Mouse (Mus musculus): Measurements from ENCODE around the gene Olfr1418.

Gene Olfr1418

DNA sequence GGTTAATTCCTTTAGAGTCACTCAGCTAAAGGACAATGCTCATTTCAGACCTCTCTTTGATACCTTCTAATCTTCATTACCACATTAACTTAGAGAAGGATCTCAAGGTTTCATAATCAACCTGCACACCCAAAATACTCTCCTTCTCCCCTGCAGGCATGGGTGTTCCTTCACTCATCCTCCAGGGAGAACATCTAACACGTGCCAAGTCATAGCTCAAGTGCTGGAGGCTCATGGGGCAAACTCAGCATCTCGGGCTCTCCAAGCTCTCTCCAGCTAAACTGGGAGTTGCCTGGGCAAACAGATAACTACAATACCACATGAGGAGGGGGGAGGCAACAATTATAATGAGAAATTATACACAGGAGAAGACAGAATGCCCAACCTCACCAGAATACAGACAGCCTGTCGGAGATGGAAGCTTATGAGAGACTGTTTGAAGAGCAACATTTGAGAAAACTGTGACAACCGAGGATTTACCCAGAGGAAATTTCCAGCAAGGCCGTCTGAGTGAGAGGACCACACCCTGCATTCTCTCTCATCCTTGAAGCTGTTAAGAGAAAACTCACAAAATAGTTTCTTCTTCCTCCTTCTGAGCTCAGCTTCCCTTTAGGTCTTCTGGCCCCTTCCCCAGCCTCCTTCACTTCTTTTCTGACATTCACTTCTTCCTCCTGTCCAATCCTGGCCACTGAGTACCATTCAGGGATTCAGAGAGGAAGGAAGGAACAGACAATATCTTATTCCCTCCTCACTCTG is 50.7 kb downstream of the Olfr1418 start:
- DNase-seq (ENCODE audit: low spot score), result no peak

DNA sequence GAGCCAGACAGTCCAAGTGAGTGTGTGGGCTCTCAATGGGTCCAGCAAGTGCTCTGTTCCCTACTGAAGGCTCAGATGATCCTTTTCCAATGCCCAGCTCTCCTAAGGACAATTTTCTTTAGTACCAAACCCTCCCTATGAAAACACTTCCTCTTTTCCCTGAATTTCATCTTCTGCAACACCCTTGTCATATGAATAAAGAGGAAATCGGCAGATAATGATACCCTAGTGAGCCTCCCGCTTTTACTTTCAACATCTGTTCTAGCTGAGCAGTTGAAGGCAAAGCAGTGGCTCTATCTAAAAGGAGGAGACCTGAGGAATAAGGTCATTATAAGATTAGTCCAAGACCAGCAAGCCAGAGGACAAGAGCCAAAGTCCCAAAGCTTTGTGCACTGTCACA is 52.4 kb downstream of the Olfr1418 start:
- no peak for DNase-seq (ENCODE audit: low spot score)

DNA sequence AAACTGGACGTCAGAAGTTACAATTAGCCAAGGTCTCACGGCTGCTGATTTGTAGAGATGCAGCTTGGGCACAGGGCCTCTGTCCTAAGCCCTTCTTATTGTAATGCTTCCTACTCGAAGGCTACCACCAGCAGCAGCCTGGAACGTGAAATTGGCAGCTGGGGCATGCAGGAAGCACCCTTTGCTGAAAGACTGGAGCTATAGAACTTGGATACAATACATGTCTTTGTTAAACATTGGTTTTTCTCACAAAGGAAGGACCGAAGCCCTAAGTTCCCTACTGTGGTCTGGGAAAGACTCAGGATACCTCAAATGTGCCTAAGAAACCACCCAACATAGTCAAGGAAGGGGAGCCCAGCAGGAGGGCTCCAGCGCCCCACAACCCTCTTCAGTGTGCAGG is 53.0 kb downstream of the Olfr1418 start:
- DNase-seq (ENCODE audit: low spot score), result no peak

DNA sequence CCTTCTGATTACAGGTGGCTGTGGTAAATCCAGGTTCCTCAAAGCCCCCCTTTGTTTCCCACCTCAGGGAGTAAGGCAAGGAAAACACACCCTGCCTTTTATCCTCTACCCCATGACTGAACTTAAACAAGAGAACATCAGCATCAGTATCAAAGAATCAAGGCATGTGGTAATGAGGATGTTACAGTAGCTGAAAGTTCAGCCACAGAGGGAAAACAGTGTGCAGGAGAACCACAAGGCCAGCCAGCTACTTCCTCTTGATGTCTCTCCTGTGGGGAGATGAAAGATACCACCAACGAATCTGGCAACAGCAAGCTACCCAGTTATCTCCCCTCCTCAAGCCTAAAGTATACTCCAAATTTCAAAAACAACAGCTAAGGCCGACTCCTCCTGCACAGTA is 53.6 kb downstream of the Olfr1418 start:
- DNase-seq (ENCODE audit: low spot score), result no peak

DNA sequence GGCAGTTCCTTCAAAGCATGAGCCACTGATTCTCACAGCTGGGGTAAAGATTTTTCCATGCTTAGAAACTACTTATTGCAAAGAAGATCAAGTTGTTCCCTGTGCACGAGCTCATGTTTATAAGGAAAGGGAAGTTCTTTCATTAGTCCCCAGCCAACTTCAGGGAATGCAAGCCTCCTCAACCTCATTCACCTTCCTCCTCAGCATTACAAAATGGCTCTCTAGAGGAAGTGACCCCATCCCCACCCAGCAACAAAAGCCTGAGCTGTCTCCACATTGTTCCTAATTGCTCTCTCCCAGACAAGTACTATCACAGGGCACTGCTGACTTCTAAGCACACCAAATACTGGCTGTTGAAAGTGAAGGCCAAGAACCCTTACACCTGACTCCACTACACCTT is 56.4 kb downstream of the Olfr1418 start:
- no peak for DNase-seq (ENCODE audit: low spot score)
